Mouse (Mus musculus) MEL (cell line): ENCODE data around the gene Slc25a54. TPM values are rescaled to one million over a fixed set of nuclear protein-coding genes. Genes with fewer than 3 reads are reported as not detected.
A peak's percentile ranks its signal among the peaks of the same experiment; 100 is the strongest.

Experiments
- DNase-seq: peaks from one replicate; pipeline ENCODE4 v3.0.0; 2011; ENCODE audit warnings: low read depth, low spot score
- H3K27ac ChIP-seq: 2 replicates; pipeline ENCODE4 v1.5.1; 2012; ENCODE audit warnings: low read depth, mild to moderate bottlenecking, control low read depth, low read length, moderate library complexity; ENCODE audit not compliant: control insufficient read depth
- H3K27me3 ChIP-seq, 2 experiments: fragments of 150-350 bp in 1 of 2; sonication (generic) in 1 of 2; 2 replicates each; pipeline ENCODE4 v1.6.1; 2012; ENCODE audit warnings: low read length in 2 of 2, mild to moderate bottlenecking in 2 of 2, improper control_type of control experiment in 1 of 2, moderate library complexity in 1 of 2; ENCODE audit not compliant: insufficient read depth in 2 of 2, control insufficient read depth in 1 of 2
- H3K36me3 ChIP-seq, 2 experiments: 2 replicates each; pipeline ENCODE4 v1.6.1; 2012 to 2014; ENCODE audit warnings: low read length in 2 of 2, improper control_type of control experiment in 1 of 2, inconsistent platforms in 1 of 2, mild to moderate bottlenecking in 1 of 2; ENCODE audit not compliant: insufficient read depth in 2 of 2, control insufficient read depth in 1 of 2
- H3K4me1 ChIP-seq, 2 experiments: fragments of 150-350 bp in 1 of 2; sonication (generic) in 1 of 2; 2 replicates each; pipeline ENCODE4 v1.6.1; 2012; ENCODE audit warnings: low read length in 2 of 2, improper control_type of control experiment in 1 of 2, mild to moderate bottlenecking in 1 of 2; ENCODE audit not compliant: insufficient read depth in 2 of 2, control insufficient read depth in 1 of 2
- H3K4me3 ChIP-seq, 2 experiments: fragments of 150-350 bp in 1 of 2; sonication (generic) in 1 of 2; 2 replicates each; pipeline ENCODE4 v1.5.1; 2012; ENCODE audit warnings: low read depth in 2 of 2, low read length in 2 of 2, mild to moderate bottlenecking in 2 of 2, moderate library complexity in 2 of 2, control low read depth in 1 of 2, improper control_type of control experiment in 1 of 2; ENCODE audit not compliant: control insufficient read depth in 1 of 2, insufficient read depth in 1 of 2
- H3K79me2 ChIP-seq: 2 replicates; pipeline ENCODE4 v1.6.1; 2012; ENCODE audit warnings: mild to moderate bottlenecking, low read length, moderate library complexity; ENCODE audit not compliant: control insufficient read depth, poor library complexity, insufficient read depth
- H3K9ac ChIP-seq: 2 replicates; pipeline ENCODE4 v1.6.1; 2012; ENCODE audit warnings: low read depth, mild to moderate bottlenecking, control low read depth, low read length, moderate library complexity; ENCODE audit not compliant: control insufficient read depth, poor library complexity, severe bottlenecking
- H3K9me3 ChIP-seq: fragments of 150-350 bp; sonication (generic); replicated peaks from 2 replicates; pipeline ENCODE4 v1.6.1; 2012; ENCODE audit warnings: mild to moderate bottlenecking, low read length, improper control_type of control experiment, moderate library complexity; ENCODE audit not compliant: insufficient read depth
- CHD1 ChIP-seq: IDR thresholded peaks from 2 replicates; pipeline ENCODE4 v1.6.1; 2012; ENCODE audit warnings: low read depth, mild to moderate bottlenecking, inconsistent platforms, low read length, improper control_type of control experiment
- E2F4 ChIP-seq: IDR thresholded peaks from 2 replicates; pipeline ENCODE4 v1.6.1; 2011; ENCODE audit warnings: low read depth, low read length, improper control_type of control experiment, borderline replicate concordance
- ELF1 ChIP-seq: IDR thresholded peaks from 2 replicates; pipeline ENCODE4 v1.6.1; 2014; ENCODE audit warnings: low read depth, mild to moderate bottlenecking, inconsistent platforms, low read length, improper control_type of control experiment, moderate library complexity
- ETS1 ChIP-seq: IDR thresholded peaks from 2 replicates; pipeline ENCODE4 v1.6.1; 2012; ENCODE audit warnings: low read depth, mild to moderate bottlenecking, inconsistent platforms, low read length, improper control_type of control experiment, moderate library complexity
- GABPA ChIP-seq: IDR thresholded peaks from 2 replicates; pipeline ENCODE4 v1.6.1; 2012; ENCODE audit warnings: low read depth, mild to moderate bottlenecking, inconsistent platforms, low read length, improper control_type of control experiment, moderate library complexity
- KAT2A ChIP-seq: conservative IDR thresholded peaks from 2 replicates; pipeline ENCODE4 v1.6.1; 2012; ENCODE audit warnings: low read depth, low read length, improper control_type of control experiment, inconsistent platforms
- MAFK ChIP-seq: IDR thresholded peaks from 2 replicates; pipeline ENCODE4 v1.6.1; 2011; ENCODE audit warnings: low read depth, mild to moderate bottlenecking, low read length, improper control_type of control experiment, borderline replicate concordance
- MAX ChIP-seq: IDR thresholded peaks from 2 replicates; pipeline ENCODE4 v1.6.1; 2011; ENCODE audit warnings: low read length, improper control_type of control experiment
- MEF2A ChIP-seq: IDR thresholded peaks from 2 replicates; pipeline ENCODE4 v1.6.1; 2014; ENCODE audit warnings: low read depth, mild to moderate bottlenecking, inconsistent platforms, low read length, improper control_type of control experiment; ENCODE audit not compliant: poor library complexity, insufficient replicate concordance, severe bottlenecking; ENCODE audit errors: extremely low read depth
- MYB ChIP-seq: IDR thresholded peaks from 2 replicates; pipeline ENCODE4 v1.6.1; 2011; ENCODE audit warnings: mild to moderate bottlenecking, low read depth, low read length, improper control_type of control experiment
- MYC ChIP-seq: IDR thresholded peaks from 2 replicates; pipeline ENCODE4 v1.6.1; 2011; ENCODE audit warnings: low read depth, mild to moderate bottlenecking, low read length, improper control_type of control experiment, moderate library complexity
- NELFE ChIP-seq: IDR thresholded peaks from 2 replicates; pipeline ENCODE4 v1.6.1; 2011; ENCODE audit warnings: low read depth, low read length, improper control_type of control experiment
- POLR2A ChIP-seq, 2 experiments: IDR thresholded peaks; 2 replicates each; pipeline ENCODE4 v1.6.1; 2011 to 2012; ENCODE audit warnings: low read length in 2 of 2, mild to moderate bottlenecking in 2 of 2, control low read depth in 1 of 2, improper control_type of control experiment in 1 of 2, low read depth in 1 of 2, moderate library complexity in 1 of 2; ENCODE audit not compliant: control insufficient read depth in 1 of 2, insufficient read depth in 1 of 2, poor library complexity in 1 of 2
- POLR2AphosphoS2 ChIP-seq: IDR thresholded peaks from 2 replicates; pipeline ENCODE4 v1.6.1; 2011; ENCODE audit warnings: low read length, improper control_type of control experiment
- POLR2AphosphoS5 ChIP-seq: IDR thresholded peaks from 2 replicates; pipeline ENCODE4 v1.6.1; 2012; ENCODE audit warnings: low read depth, borderline replicate concordance, mild to moderate bottlenecking, inconsistent platforms, low read length, moderate library complexity, mixed read lengths
- RCOR1 ChIP-seq: IDR thresholded peaks from 2 replicates; pipeline ENCODE4 v1.6.1; 2012; ENCODE audit warnings: low read depth, mild to moderate bottlenecking, inconsistent platforms, low read length, improper control_type of control experiment
- SIN3A ChIP-seq: IDR thresholded peaks from 2 replicates; pipeline ENCODE4 v1.6.1; 2012; ENCODE audit warnings: low read length, improper control_type of control experiment, inconsistent platforms
- SMC3 ChIP-seq: IDR thresholded peaks from 2 replicates; pipeline ENCODE4 v1.6.1; 2011; ENCODE audit warnings: low read depth, low read length, improper control_type of control experiment
- TAL1 ChIP-seq: IDR thresholded peaks from 2 replicates; pipeline ENCODE4 v1.6.1; 2012; ENCODE audit warnings: mild to moderate bottlenecking, inconsistent platforms, low read length, moderate library complexity, mixed read lengths
- TBP ChIP-seq: IDR thresholded peaks from 2 replicates; pipeline ENCODE4 v1.8.0; 2011; ENCODE audit warnings: low read depth, low read length, improper control_type of control experiment
- USF1 ChIP-seq: IDR thresholded peaks from 2 replicates; pipeline ENCODE4 v1.6.1; 2014; ENCODE audit warnings: low read depth, mild to moderate bottlenecking, inconsistent platforms, low read length, improper control_type of control experiment, moderate library complexity
- USF2 ChIP-seq, 2 experiments: IDR thresholded peaks; 2 replicates each; pipeline ENCODE4 v1.6.1; 2011 to 2012; ENCODE audit warnings: improper control_type of control experiment in 2 of 2, low read length in 2 of 2, borderline replicate concordance in 1 of 2, inconsistent platforms in 1 of 2, low read depth in 1 of 2, mild to moderate bottlenecking in 1 of 2; ENCODE audit not compliant: insufficient read depth in 1 of 2
- ZMIZ1 ChIP-seq: IDR thresholded peaks from 2 replicates; pipeline ENCODE4 v1.6.1; 2012; ENCODE audit warnings: low read depth, mild to moderate bottlenecking, inconsistent platforms, low read length, improper control_type of control experiment, moderate library complexity
- ZNF384 ChIP-seq: IDR thresholded peaks from 2 replicates; pipeline ENCODE4 v1.6.1; 2012; ENCODE audit warnings: low read depth, mild to moderate bottlenecking, inconsistent platforms, low read length, improper control_type of control experiment
- polyA plus RNA-seq, 2 experiments: library from polyadenylated mRNA; stranded (reverse) in 1 of 2; unstranded in 1 of 2; fragments of >175 nt in 1 of 2; fragments of >200 nt in 1 of 2; gene quantifications; 2 replicates each; pipeline versions ENCODE4 v1.2.1 to v1.2.4; 2012; ENCODE audit warnings: low replicate concordance in 2 of 2, low read depth in 1 of 2; ENCODE audit not compliant: insufficient read length in 2 of 2, insufficient read depth in 1 of 2, missing spikeins in 1 of 2
- total RNA-seq: library from RNA; depleted of rRNA; stranded (reverse); fragments of 300-350 nt; gene quantifications from 2 replicates; pipeline ENCODE4 v1.2.3, GENCODE M21; 2012; rRNA removed

The Slc25a54 gene
- total RNA-seq (not detected in 2 replicates), polyA plus RNA-seq (not detected)

- H3K36me3 ChIP-seq, result no peaks in the 10 kb centered on the region
- no peak for DNase-seq
- no peaks in the 10 kb centered on the region for H3K9me3 ChIP-seq
- H3K4me3 ChIP-seq, result no peak within 1 kb of the TSS
- H3K79me2 ChIP-seq, result no peaks in the 10 kb centered on the region; the same call in 1 of the 2 replicates
- H3K4me1 ChIP-seq, result no peaks in the 10 kb centered on the region
- TF ChIP-seq USF2 (IDR thresholded peaks at IDR 0.05; ENCODE audit: borderline replicate concordance in 1 of 2, insufficient read depth in 1 of 2, low read depth in 1 of 2, low read length in 2 of 2) (no peak), NELFE (no peak), ZNF384 (no peak), MAX (no peak), POLR2A (IDR thresholded peaks at IDR 0.05; ENCODE audit: control insufficient read depth in 1 of 2, insufficient read depth in 1 of 2, low read depth in 1 of 2, low read length in 2 of 2, poor library complexity in 1 of 2) (no peak), MYC (no peak), E2F4 (no peak), ELF1 (no peak), MEF2A (no peak)
- H3K9ac ChIP-seq, result no peak within 1 kb of the TSS
- H3K27ac ChIP-seq, result no peak within 1 kb of the TSS
- H3K27me3 ChIP-seq, result peaks cover 0 to 2% of the 10 kb centered on the region in 2 experiments; a peak in 3 of 4 replicates
These were observed at the start of gene Slc25a54 for GRCm38 (mm10) chr3:109080169-109080568. Gene Slc25a54 (plus strand): TSS chr3:109080469.

- Histone ChIP-seq H3K79me2 (no peaks in the 10 kb centered on the region; the same call in 1 of the 2 replicates), H3K27me3 (no peaks in the 10 kb centered on the region; a peak in 1 of 4 replicates)
- TF ChIP-seq ETS1 (0 out of 2 replicates have a peak, but pooled peaks have one; percentile 17), CHD1 (no peak)
- TF ChIP-seq, all 39 proteins: peak for 1
- H3K4me1 ChIP-seq, result peaks cover 0 to 5% of the 10 kb centered on the region in 2 experiments; a peak in 3 of 4 replicates
- no peak overlapping the region for H3K27ac ChIP-seq
- no peak overlapping the region for H3K4me3 ChIP-seq
- DNase-seq, result no peak
- peaks cover 0 to 8% of the 10 kb centered on the region in 2 experiments; a peak in 1 of 4 replicates for H3K36me3 ChIP-seq
- no peak overlapping the region for H3K9ac ChIP-seq
- no peaks in the 10 kb centered on the region for H3K9me3 ChIP-seq
These were observed 49.5 kb upstream of the Slc25a54 start for GRCm38 (mm10) chr3:109030817-109031216.

GRCm38 (mm10) chr3:109031626-109032025, 48.6 kb upstream of the Slc25a54 start:
- no peaks in the 10 kb centered on the region; the same call in 1 of the 2 replicates for H3K79me2 ChIP-seq
- TF ChIP-seq NELFE (no peak), KAT2A (no peak), POLR2AphosphoS5 (no peak), POLR2A (IDR thresholded peaks at IDR 0.05; ENCODE audit: control insufficient read depth in 1 of 2, insufficient read depth in 1 of 2, low read depth in 1 of 2, low read length in 2 of 2, poor library complexity in 1 of 2) (no peak), TBP (no peak), ELF1 (no peak), ZMIZ1 (no peak), MEF2A (no peak), RCOR1 (no peak), MYB (no peak), SMC3 (no peak), POLR2AphosphoS2 (no peak), SIN3A (no peak), USF2 (IDR thresholded peaks at IDR 0.05; ENCODE audit: borderline replicate concordance in 1 of 2, insufficient read depth in 1 of 2, low read depth in 1 of 2, low read length in 2 of 2) (no peak), USF1 (no peak), MAFK (no peak), GABPA (no peak), TAL1 (no peak)
- no peaks in the 10 kb centered on the region; a peak in 1 of 4 replicates for H3K27me3 ChIP-seq
- no peak overlapping the region for H3K27ac ChIP-seq
- H3K4me3 ChIP-seq, result no peak overlapping the region
- 0 out of 4 replicates have a peak, but pooled peaks cover 0 to 4% of the 10 kb centered on the region in 2 experiments for H3K36me3 ChIP-seq
- peaks cover 0 to 5% of the 10 kb centered on the region in 2 experiments; a peak in 2 of 4 replicates for H3K4me1 ChIP-seq
- no peak overlapping the region for H3K9ac ChIP-seq
- H3K9me3 ChIP-seq, result no peaks in the 10 kb centered on the region
- DNase-seq, result no peak
